Mouse (Mus musculus) small intestine, adult 2 months (tissue): ENCODE data around the gene Ralgapa2.

ENCODE experiments used
- CTCF ChIP-seq: fragments of 200-500 bp; IDR thresholded peaks from 2 replicates; pipeline ENCODE4 v1.5.1; 2012; ENCODE audit warnings: low read depth, mild to moderate bottlenecking, control low read depth, inconsistent platforms, low read length, moderate library complexity, mixed read lengths; ENCODE audit not compliant: insufficient replicate concordance, insufficient read length; ENCODE audit errors: extremely low read depth
- POLR2A ChIP-seq: fragments of 200-500 bp; IDR thresholded peaks from 2 replicates; pipeline ENCODE4 v1.6.1; 2012; ENCODE audit warnings: low read depth, mild to moderate bottlenecking, control low read depth, inconsistent platforms, low read length, moderate library complexity

DNA sequence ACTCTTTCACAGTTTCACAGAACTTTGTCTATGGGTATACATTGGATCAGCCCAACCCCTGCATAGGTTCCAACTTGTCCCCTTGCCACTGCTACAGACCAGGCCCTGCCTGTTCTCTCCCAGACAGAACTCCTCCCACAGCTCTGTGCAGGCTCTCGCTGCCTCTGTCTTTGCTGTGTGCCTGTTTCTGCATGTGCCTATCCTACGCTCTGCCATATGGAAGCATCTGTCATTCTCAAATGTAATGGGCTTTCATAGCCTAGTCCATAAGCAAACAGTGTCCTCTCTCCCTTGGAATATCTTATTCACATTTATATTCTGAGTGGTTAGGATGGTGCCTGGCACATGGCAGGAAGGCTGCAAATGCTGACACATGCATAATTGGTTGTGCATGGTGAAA, 202.7 kb downstream of the Ralgapa2 start:
- TF ChIP-seq CTCF, result no peak
- TF ChIP-seq POLR2A, result no peak
